8 mouse cellular contexts compared by ENCODE assay signal in genomic region chr2:12001938-12002899, GRCm38 (mm10).
DNase-seq lines count a peak whose midpoint lies in the region; ATAC-seq and TF ChIP-seq lines count a peak whose summit lies in the region.
"Had no signal": no experiment of that assay in that cellular context is flagged by ENCODE, and none has a peak within 500 bp of the region (broad histone marks: within the 10 kb centered on the region; RNA-seq: fewer than 3 reads in every experiment).

No protein-coding gene starts in this region.

- H3K27ac ChIP-seq in kidney, postnatal 0 days: no peak overlapping the region
- H3K27ac ChIP-seq in limb, embryonic 14.5 days (replicated peaks; ENCODE audit: low read depth, low read length): no peak overlapping the region

- TF ChIP-seq CTCF in kidney, postnatal 0 days (IDR thresholded peaks at IDR 0.05; ENCODE audit: low read depth): peak; percentile 92

- H3K4me1 ChIP-seq in kidney, postnatal 0 days (replicated peaks; ENCODE audit: insufficient read depth, low read length): 0 out of 2 replicates have a peak, but pooled peaks cover 7% of the 10 kb centered on the region
- H3K4me1 ChIP-seq in limb, embryonic 14.5 days (ENCODE audit: control insufficient read depth, insufficient read depth, low read length): no peaks in the 10 kb centered on the region

- H3K9ac ChIP-seq in kidney, postnatal 0 days (ENCODE audit: low read depth, low read length): no peak overlapping the region
- H3K9ac ChIP-seq in limb, embryonic 14.5 days (ENCODE audit: low read depth, low read length, severe bottlenecking): no peak overlapping the region

- no peaks in the 10 kb centered on the region for H3K36me3 ChIP-seq in kidney, postnatal 0 days (ENCODE audit: insufficient read depth, low read length)
- H3K36me3 ChIP-seq in limb, embryonic 14.5 days (ENCODE audit: control insufficient read depth, insufficient read depth, low read length): no peaks in the 10 kb centered on the region

- 23% methylated on average over 24 of the region's 24 CpGs for WGBS in kidney, postnatal 0 days
- 28% methylated on average over 24 of the region's 24 CpGs for WGBS in limb, embryonic 14.5 days

- H3K4me3 ChIP-seq in kidney, postnatal 0 days (replicated peaks; ENCODE audit: low read depth, low read length): no peak overlapping the region
- H3K4me3 ChIP-seq in limb, embryonic 14.5 days (replicated peaks; ENCODE audit: low read length): no peak overlapping the region
- H3K4me3 ChIP-seq: erythroblast, embryonic 14.5 days had no signal

- no peak overlapping the region for H3K4me2 ChIP-seq in kidney, postnatal 0 days (ENCODE audit: low read length)
- H3K4me2 ChIP-seq in limb, embryonic 14.5 days (replicated peaks; ENCODE audit: low read depth, low read length, severe bottlenecking): no peak overlapping the region

- TF ChIP-seq POLR2A in limb, embryonic 14.5 days (IDR thresholded peaks at IDR 0.05; ENCODE audit: borderline replicate concordance, extremely low read depth, insufficient read depth, insufficient read length): no peak

- no peaks in the 10 kb centered on the region for H3K27me3 ChIP-seq in kidney, postnatal 0 days (ENCODE audit: insufficient read depth, low read length)
- H3K27me3 ChIP-seq in limb, embryonic 14.5 days (ENCODE audit: control insufficient read depth, insufficient read depth, low read length): no peaks in the 10 kb centered on the region

- ATAC-seq in kidney, postnatal 0 days (replicated peaks; ENCODE audit: low FRiP score, low read depth): peak; percentile 57
- ATAC-seq in limb, embryonic 14.5 days (ENCODE audit: low FRiP score, low read depth): no peak

- H3K9me3 ChIP-seq in kidney, postnatal 0 days (replicated peaks; ENCODE audit: low read length): no peaks in the 10 kb centered on the region
- no peaks in the 10 kb centered on the region for H3K9me3 ChIP-seq in limb, embryonic 14.5 days (ENCODE audit: control insufficient read depth, low read length)

- peak; percentile 90 for DNase-seq in kidney, postnatal 0 days (ENCODE audit: low spot score)
- no peak for DNase-seq in kidney, postnatal 25 days
- peak; percentile 19 for DNase-seq in MEL-GATA-1-ER (ENCODE audit: extremely low read depth, low read depth)
- DNase-seq in embryo, embryonic 9.5 days (ENCODE audit: extremely low spot score): peak; percentile 61
- DNase-seq in limb, embryonic 14.5 days (ENCODE audit: low spot score): peak; percentile 49
- no peak for DNase-seq in spleen, postnatal 10 days (ENCODE audit: low spot score in 2 of 2)
- no peak for DNase-seq in spleen, adult 18-20 months

Comparison
In these comparisons a context has a peak if more than half of its experiments do, and no peak if none do; other contexts are left out.
1. DNase-seq: peak in kidney, postnatal 0 days (single experiment), MEL-GATA-1-ER (single experiment), embryo, embryonic 9.5 days (single experiment) and limb, embryonic 14.5 days (single experiment); none in kidney, postnatal 25 days (0 of 2), spleen, postnatal 10 days (0 of 2) and spleen, adult 18-20 months (0 of 2).